Mouse (Mus musculus): ENCODE measurements around the gene Efcab5.

DNA sequence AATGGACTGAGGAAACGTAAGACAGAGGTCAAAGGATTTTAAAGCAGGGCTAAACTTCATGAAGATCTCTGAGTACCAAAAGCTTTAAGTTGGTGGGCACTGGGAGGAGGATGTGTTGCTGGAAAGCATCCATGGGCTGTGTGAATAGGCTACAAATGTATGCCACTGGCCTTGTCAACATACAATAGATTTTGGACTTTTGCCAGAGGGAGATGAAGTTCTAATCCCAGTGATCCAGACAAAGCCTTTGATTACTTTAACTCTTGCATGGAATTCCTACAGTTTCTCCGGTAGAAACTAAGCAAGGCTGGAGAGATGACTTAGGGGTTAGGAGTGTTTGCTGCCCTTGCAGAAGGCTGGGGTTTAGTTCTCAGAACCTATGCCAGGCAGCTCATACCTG, 6.2 kb downstream of the Efcab5 start:
- TF ChIP-seq CTCF (IDR thresholded peaks at IDR 0.05; ENCODE audit: control insufficient read depth, insufficient read depth, low read length) (no peak), POLR2A (IDR thresholded peaks at IDR 0.05; ENCODE audit: borderline replicate concordance, control insufficient read depth, low read depth, low read length) (no peak)
